Mouse (Mus musculus): ENCODE data around the gene Slc22a1. TPM values are rescaled to one million over a fixed set of nuclear protein-coding genes. Genes with fewer than 3 reads are reported as not detected.
A peak's percentile ranks its signal among the peaks of the same experiment; 100 is the strongest.

Gene Slc22a1
- polyA plus RNA-seq, 1 experiment from 2014 or later: 42.4 TPM

GRCm38 (mm10) chr17:12654061-12654460, 21.6 kb downstream of the Slc22a1 start:
- H3K9me3 ChIP-seq (ENCODE audit: control insufficient read depth, low read length): no peaks in the 10 kb centered on the region
- H3K36me3 ChIP-seq (ENCODE audit: control insufficient read depth, insufficient read depth, low read length): no peaks in the 10 kb centered on the region
- H3K27ac ChIP-seq (replicated peaks in 1 of 2; ENCODE audit: control insufficient read depth in 1 of 2, insufficient read depth in 1 of 2, low read depth in 2 of 2, low read length in 2 of 2): no peak overlapping the region
- no peak overlapping the region for H3K4me3 ChIP-seq (ENCODE audit: control insufficient read depth in 1 of 2, insufficient read depth in 1 of 2, low read depth in 1 of 2, low read length in 2 of 2)
- H3K4me1 ChIP-seq (ENCODE audit: control insufficient read depth in 2 of 2, insufficient read depth in 2 of 2, low read length in 2 of 2): peaks cover 6 to 12% of the 10 kb centered on the region in 2 experiments
- no peaks in the 10 kb centered on the region for H3K27me3 ChIP-seq (ENCODE audit: control insufficient read depth, insufficient read depth, low read length)
- no peak overlapping the region for H3K4me2 ChIP-seq (ENCODE audit: low read length)
- no peak overlapping the region for H3K9ac ChIP-seq (ENCODE audit: low read length)
- 91% methylated on average over 3 of the region's 3 CpGs for WGBS
- ATAC-seq (ENCODE audit: insufficient number of reproducible peaks, insufficient read depth, low FRiP score, low read depth): no peak

DNA sequence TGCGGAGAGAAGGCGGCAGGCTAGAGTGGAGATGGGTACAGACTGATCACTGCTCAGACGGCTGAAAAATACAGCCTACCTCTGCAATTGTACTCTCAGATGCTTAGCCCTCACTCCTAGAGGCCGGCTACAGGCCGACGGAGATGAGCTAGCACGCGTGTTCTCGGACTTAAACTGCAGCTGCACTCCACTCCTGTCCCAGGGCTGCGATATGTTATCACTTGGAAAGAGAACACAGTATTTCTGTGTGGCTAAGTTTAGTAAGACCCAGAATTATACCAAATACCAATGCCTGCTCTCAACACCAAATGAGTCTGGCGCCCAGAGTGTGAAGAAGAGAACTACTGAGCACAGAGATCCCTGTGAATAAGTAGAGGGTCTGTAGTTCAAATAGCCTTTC, 23.0 kb downstream of the Slc22a1 start:
- 0 out of 2 replicates have a peak, but pooled peaks have one; percentile 52 for ATAC-seq (ENCODE audit: insufficient number of reproducible peaks, insufficient read depth, low FRiP score, low read depth)
- H3K4me2 ChIP-seq (ENCODE audit: low read length): no peak overlapping the region
- 40% methylated on average over 11 of the region's 11 CpGs for WGBS

GRCm38 (mm10) chr17:12645461-12645860, 30.2 kb downstream of the Slc22a1 start:
- H3K9ac ChIP-seq (ENCODE audit: low read length): no peak overlapping the region
- no peaks in the 10 kb centered on the region for H3K4me1 ChIP-seq (ENCODE audit: control insufficient read depth in 2 of 2, insufficient read depth in 2 of 2, low read length in 2 of 2)
- H3K27ac ChIP-seq (replicated peaks in 1 of 2; ENCODE audit: control insufficient read depth in 1 of 2, insufficient read depth in 1 of 2, low read depth in 2 of 2, low read length in 2 of 2): no peak overlapping the region
- H3K36me3 ChIP-seq (ENCODE audit: control insufficient read depth, insufficient read depth, low read length): no peaks in the 10 kb centered on the region
- H3K4me3 ChIP-seq (ENCODE audit: control insufficient read depth in 1 of 2, insufficient read depth in 1 of 2, low read depth in 1 of 2, low read length in 2 of 2): no peak overlapping the region
- 93% methylated on average over 5 of the region's 5 CpGs for WGBS
- no peak for ATAC-seq (ENCODE audit: insufficient number of reproducible peaks, insufficient read depth, low FRiP score, low read depth)
- H3K9me3 ChIP-seq (ENCODE audit: control insufficient read depth, low read length): no peaks in the 10 kb centered on the region
- no peak overlapping the region for H3K4me2 ChIP-seq (ENCODE audit: low read length)
- no peaks in the 10 kb centered on the region for H3K27me3 ChIP-seq (ENCODE audit: control insufficient read depth, insufficient read depth, low read length)

More for the DNA sequence above, 23.0 kb downstream of the Slc22a1 start:
- Histone ChIP-seq H3K36me3 (ENCODE audit: control insufficient read depth, insufficient read depth, low read length) (no peaks in the 10 kb centered on the region), H3K4me3 (ENCODE audit: control insufficient read depth in 1 of 2, insufficient read depth in 1 of 2, low read depth in 1 of 2, low read length in 2 of 2) (no peak overlapping the region), H3K4me1 (ENCODE audit: control insufficient read depth in 2 of 2, insufficient read depth in 2 of 2, low read length in 2 of 2) (peaks cover 6 to 12% of the 10 kb centered on the region in 2 experiments), H3K27ac (replicated peaks in 1 of 2; ENCODE audit: control insufficient read depth in 1 of 2, insufficient read depth in 1 of 2, low read depth in 2 of 2, low read length in 2 of 2) (0 out of 4 replicates have a peak overlapping the region, but pooled peaks of 1 of the 2 experiments have one; percentile 21), H3K27me3 (ENCODE audit: control insufficient read depth, insufficient read depth, low read length) (no peaks in the 10 kb centered on the region), H3K9ac (ENCODE audit: low read length) (no peak overlapping the region), H3K9me3 (ENCODE audit: control insufficient read depth, low read length) (no peaks in the 10 kb centered on the region)

DNA sequence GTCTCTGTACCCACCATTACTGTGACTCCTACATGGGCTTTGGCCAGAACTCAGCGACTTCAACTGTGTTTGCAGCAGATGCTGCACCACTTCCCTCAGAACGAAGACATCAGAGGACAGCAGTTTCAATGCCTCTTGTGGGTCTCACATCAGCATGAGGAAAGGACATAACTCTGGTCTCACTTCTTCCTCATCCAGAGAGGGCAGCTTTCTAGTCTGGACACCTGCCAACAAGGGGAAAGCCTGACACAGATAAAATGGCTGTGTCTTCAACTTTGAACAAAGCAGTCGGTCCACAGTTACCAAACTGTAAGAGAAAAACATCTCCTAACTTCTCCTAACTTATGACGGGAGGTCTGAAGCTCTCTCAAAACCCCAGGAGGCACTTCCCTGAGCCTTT, 34.5 kb downstream of the Slc22a1 start:
- H3K4me2 ChIP-seq (ENCODE audit: low read length): no peak overlapping the region
- H3K27me3 ChIP-seq (ENCODE audit: control insufficient read depth, insufficient read depth, low read length): peaks cover 6% of the 10 kb centered on the region; the same call in 1 of the 2 replicates
- no peak for ATAC-seq (ENCODE audit: insufficient number of reproducible peaks, insufficient read depth, low FRiP score, low read depth)
- H3K9me3 ChIP-seq (ENCODE audit: control insufficient read depth, low read length): no peaks in the 10 kb centered on the region
- 66% methylated on average over 4 of the region's 4 CpGs for WGBS
- H3K4me1 ChIP-seq (ENCODE audit: control insufficient read depth in 2 of 2, insufficient read depth in 2 of 2, low read length in 2 of 2): no peaks in the 10 kb centered on the region
- H3K27ac ChIP-seq (replicated peaks in 1 of 2; ENCODE audit: control insufficient read depth in 1 of 2, insufficient read depth in 1 of 2, low read depth in 2 of 2, low read length in 2 of 2): no peak overlapping the region
- no peak overlapping the region for H3K9ac ChIP-seq (ENCODE audit: low read length)
- no peaks in the 10 kb centered on the region for H3K36me3 ChIP-seq (ENCODE audit: control insufficient read depth, insufficient read depth, low read length)
- no peak overlapping the region for H3K4me3 ChIP-seq (ENCODE audit: control insufficient read depth in 1 of 2, insufficient read depth in 1 of 2, low read depth in 1 of 2, low read length in 2 of 2)

GRCm38 (mm10) chr17:12639585-12639984, 36.0 kb downstream of the Slc22a1 start:
- Histone ChIP-seq H3K9me3 (ENCODE audit: control insufficient read depth, low read length) (no peaks in the 10 kb centered on the region), H3K4me3 (ENCODE audit: control insufficient read depth in 1 of 2, insufficient read depth in 1 of 2, low read depth in 1 of 2, low read length in 2 of 2) (no peak overlapping the region), H3K27me3 (ENCODE audit: control insufficient read depth, insufficient read depth, low read length) (peaks cover 6% of the 10 kb centered on the region; the same call in 1 of the 2 replicates), H3K36me3 (ENCODE audit: control insufficient read depth, insufficient read depth, low read length) (no peaks in the 10 kb centered on the region), H3K27ac (replicated peaks in 1 of 2; ENCODE audit: control insufficient read depth in 1 of 2, insufficient read depth in 1 of 2, low read depth in 2 of 2, low read length in 2 of 2) (no peak overlapping the region), H3K9ac (ENCODE audit: low read length) (no peak overlapping the region), H3K4me2 (ENCODE audit: low read length) (no peak overlapping the region), H3K4me1 (ENCODE audit: control insufficient read depth in 2 of 2, insufficient read depth in 2 of 2, low read length in 2 of 2) (no peaks in the 10 kb centered on the region)
- no peak for ATAC-seq (ENCODE audit: insufficient number of reproducible peaks, insufficient read depth, low FRiP score, low read depth)
- WGBS: 88% methylated on average over 3 of the region's 3 CpGs

- Histone ChIP-seq H3K36me3 (ENCODE audit: control insufficient read depth, insufficient read depth, low read length) (no peaks in the 10 kb centered on the region), H3K27ac (replicated peaks in 1 of 2; ENCODE audit: control insufficient read depth in 1 of 2, insufficient read depth in 1 of 2, low read depth in 2 of 2, low read length in 2 of 2) (no peak overlapping the region)
- no peak for ATAC-seq (ENCODE audit: insufficient number of reproducible peaks, insufficient read depth, low FRiP score, low read depth)
Observed at GRCm38 (mm10) chr17:12634814-12635213, 40.8 kb downstream of the Slc22a1 start.

GRCm38 (mm10) chr17:12631771-12632600, 43.6 kb downstream of the Slc22a1 start:
- Histone ChIP-seq H3K36me3 (ENCODE audit: control insufficient read depth, insufficient read depth, low read length) (no peaks in the 10 kb centered on the region), H3K4me1 (ENCODE audit: control insufficient read depth in 2 of 2, insufficient read depth in 2 of 2, low read length in 2 of 2) (peaks cover 12 to 13% of the 10 kb centered on the region in 2 experiments; a peak in 3 of 4 replicates), H3K27ac (replicated peaks in 1 of 2; ENCODE audit: control insufficient read depth in 1 of 2, insufficient read depth in 1 of 2, low read depth in 2 of 2, low read length in 2 of 2) (peak overlapping the region; percentile 8 to 50; a peak in 3 of 4 replicates), H3K9me3 (ENCODE audit: control insufficient read depth, low read length) (no peaks in the 10 kb centered on the region), H3K9ac (ENCODE audit: low read length) (no peak overlapping the region), H3K27me3 (ENCODE audit: control insufficient read depth, insufficient read depth, low read length) (no peaks in the 10 kb centered on the region), H3K4me3 (ENCODE audit: control insufficient read depth in 1 of 2, insufficient read depth in 1 of 2, low read depth in 1 of 2, low read length in 2 of 2) (no peak overlapping the region), H3K4me2 (ENCODE audit: low read length) (peak overlapping the region; percentile 23; the same call in 1 of the 2 replicates)
- 15% methylated on average over 7 of the region's 7 CpGs for WGBS
- peak; percentile 54; the same call in 1 of the 2 replicates for ATAC-seq (ENCODE audit: insufficient number of reproducible peaks, insufficient read depth, low FRiP score, low read depth)

More at GRCm38 (mm10) chr17:12634814-12635213, 40.8 kb downstream of the Slc22a1 start:
- Histone ChIP-seq H3K4me1 (ENCODE audit: control insufficient read depth in 2 of 2, insufficient read depth in 2 of 2, low read length in 2 of 2) (peaks cover 12 to 13% of the 10 kb centered on the region in 2 experiments; a peak in 3 of 4 replicates), H3K9me3 (ENCODE audit: control insufficient read depth, low read length) (no peaks in the 10 kb centered on the region), H3K9ac (ENCODE audit: low read length) (no peak overlapping the region), H3K4me3 (ENCODE audit: control insufficient read depth in 1 of 2, insufficient read depth in 1 of 2, low read depth in 1 of 2, low read length in 2 of 2) (no peak overlapping the region), H3K4me2 (ENCODE audit: low read length) (no peak overlapping the region), H3K27me3 (ENCODE audit: control insufficient read depth, insufficient read depth, low read length) (peaks cover 6% of the 10 kb centered on the region; the same call in 1 of the 2 replicates)
- 48% methylated on average over 4 of the region's 4 CpGs for WGBS
